Mouse (Mus musculus) stomach, postnatal 0 days (tissue): Measurements from ENCODE around the gene Sox6. TPM values are rescaled to one million over a fixed set of nuclear protein-coding genes. Genes with fewer than 3 reads are reported as not detected.

ENCODE experiments used
- ATAC-seq: fragments of 200-750 bp; cut with Nextera tagmentation; 2 replicates; pipeline ENCODE4 v1.8.0; 2017; ENCODE audit not compliant: low FRiP score, low TSS enrichment
- DNase-seq: peaks from one replicate; pipeline ENCODE4 v3.0.0-alpha.2; 2016; ENCODE audit warnings: low spot score
- H3K27ac ChIP-seq: fragments of 300-500 bp; sonication (generic); replicated peaks from 2 replicates; pipeline ENCODE4 v1.5.1; 2014; ENCODE audit warnings: mild to moderate bottlenecking, control low read depth
- H3K27me3 ChIP-seq: fragments of 300-500 bp; sonication (generic); 2 replicates; pipeline ENCODE4 v1.6.1; 2014; ENCODE audit warnings: low read length; ENCODE audit not compliant: control insufficient read depth, insufficient read depth
- H3K36me3 ChIP-seq: fragments of 300-500 bp; sonication (generic); 2 replicates; pipeline ENCODE4 v1.6.1; 2014; ENCODE audit warnings: low read length, mixed read lengths; ENCODE audit not compliant: control insufficient read depth, insufficient read depth
- H3K4me1 ChIP-seq: fragments of 300-500 bp; sonication (generic); replicated peaks from 2 replicates; pipeline ENCODE4 v1.6.1; 2014; ENCODE audit warnings: antibody characterized with exemption; ENCODE audit not compliant: control insufficient read depth, insufficient read depth
- H3K4me2 ChIP-seq: fragments of 300-500 bp; sonication (generic); replicated peaks from 2 replicates; pipeline ENCODE4 v1.6.1; 2014; ENCODE audit warnings: low read depth, mild to moderate bottlenecking, control low read depth, moderate library complexity
- H3K4me3 ChIP-seq: fragments of 300-500 bp; sonication (generic); 2 replicates; pipeline ENCODE4 v1.5.1; 2014; ENCODE audit warnings: low read depth, low read length, control low read depth
- H3K9ac ChIP-seq: fragments of 300-500 bp; sonication (generic); 2 replicates; pipeline ENCODE4 v1.6.1; 2014; ENCODE audit warnings: mild to moderate bottlenecking, low read length, control low read depth, mixed read lengths
- H3K9me3 ChIP-seq: fragments of 300-500 bp; sonication (generic); 2 replicates; pipeline ENCODE4 v1.6.1; 2016; ENCODE audit warnings: low read length; ENCODE audit not compliant: control insufficient read depth
- CTCF ChIP-seq: IDR thresholded peaks from 2 replicates; pipeline ENCODE4 v1.5.1; 2016; ENCODE audit warnings: antibody characterized with exemption, low read depth, mild to moderate bottlenecking, moderate library complexity
- EP300 ChIP-seq: optimal IDR thresholded peaks from 2 replicates; pipeline ENCODE3; 2016; ENCODE audit warnings: antibody characterized with exemption
- WGBS: fragments of 180-500 bp; shearing (Covaris S2); extraction: QIAGEN DNeasy Blood & Tissue Kit; methylation state at CpG from one replicate; pipeline ENCODE4 v1.1.7; 2014; 5-methylcytosine and 5-hydroxymethylcytosine counted together
- polyA plus RNA-seq: library from polyadenylated mRNA; unstranded; fragments of >200 nt; fragmentation: Nextera tagmentation; extraction: Ambion mirVana; gene quantifications from 2 replicates; pipeline ENCODE4 v1.2.1, GENCODE M21; 2015

Sox6 gene
- polyA plus RNA-seq, 1 experiment from 2014 or later: 28.7 TPM

DNA sequence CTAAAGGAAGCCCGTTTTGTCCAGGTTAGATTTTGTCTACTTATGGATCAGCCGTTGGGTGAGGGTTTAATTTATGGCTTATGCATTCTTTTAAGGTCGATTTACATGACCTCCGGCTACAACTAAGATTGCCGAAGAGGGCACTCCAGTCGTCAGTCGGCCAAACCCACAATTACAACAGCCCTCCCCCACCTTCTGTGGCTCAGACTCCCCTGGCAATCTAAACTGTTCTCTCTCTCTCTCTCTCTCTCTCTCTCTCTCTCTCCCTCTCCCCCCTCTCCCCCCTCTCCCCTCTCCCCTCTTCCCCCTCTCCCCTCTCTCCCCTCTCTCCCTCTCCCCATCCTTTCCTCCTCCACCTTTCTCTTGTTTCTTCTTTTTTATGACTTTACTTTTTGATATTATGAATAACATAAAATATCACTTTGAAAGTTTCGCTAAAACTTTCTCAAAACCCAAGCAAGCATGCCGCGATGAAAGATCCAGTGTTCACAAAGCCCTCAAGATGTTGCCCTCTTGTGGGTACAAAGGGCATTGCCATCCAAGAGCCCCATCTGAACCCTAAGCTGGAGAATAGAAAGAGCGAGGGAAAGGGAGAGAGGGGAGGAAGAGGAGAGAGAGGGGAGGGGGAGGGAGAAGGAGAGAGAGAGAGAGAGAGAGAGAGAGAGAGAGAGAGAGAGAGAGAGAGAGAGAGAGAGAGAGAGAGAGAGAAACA lies 5.8 kb downstream of the Sox6 start:
- H3K27ac ChIP-seq: peak overlapping the region; percentile 84

DNA sequence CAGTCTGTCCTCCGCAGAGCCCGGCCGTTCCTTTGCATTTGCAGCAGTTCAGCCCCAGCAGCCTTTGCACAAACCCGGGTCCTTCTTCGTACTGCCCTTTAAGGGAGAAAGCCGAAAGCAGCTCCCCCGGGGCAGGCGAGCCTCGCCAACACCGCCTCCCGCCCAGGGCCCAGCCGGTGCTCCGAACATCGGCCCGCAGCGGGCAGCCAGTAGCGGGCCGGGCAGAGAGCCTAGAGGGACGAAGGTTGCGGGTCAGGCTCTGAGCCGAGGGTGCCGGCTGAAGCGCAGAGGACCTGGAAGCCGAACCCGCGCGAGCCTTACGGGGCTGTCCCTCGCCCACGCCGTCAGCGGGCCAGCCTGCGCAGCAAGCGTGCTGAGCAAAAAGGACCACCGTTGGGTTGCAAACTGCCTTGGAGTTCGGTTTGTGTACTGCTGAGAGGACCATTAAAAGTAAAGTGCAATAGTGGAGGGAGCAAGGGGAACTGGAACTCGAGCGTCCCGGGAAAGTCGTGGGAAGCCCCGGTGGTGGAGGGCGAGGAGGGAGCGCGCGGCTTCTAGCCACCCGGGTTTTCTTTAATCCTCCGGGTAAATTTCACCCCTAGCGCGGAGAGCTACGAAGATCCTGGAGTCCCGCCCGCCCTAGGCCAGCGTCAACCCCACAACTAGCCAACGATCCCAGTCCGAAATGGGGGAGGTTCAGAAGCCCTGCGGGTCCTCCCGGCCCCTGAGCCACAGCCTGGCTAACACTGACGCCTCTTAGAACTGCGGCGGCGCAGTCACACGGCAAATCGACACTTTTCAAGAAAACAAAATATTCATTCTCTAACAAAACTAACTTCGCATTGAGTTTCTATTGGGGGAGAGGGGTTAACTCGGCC lies 6.6 kb downstream of the Sox6 start:
- H3K27me3 ChIP-seq: no peaks in the 10 kb centered on the region
- peak overlapping the region; percentile 84 for H3K27ac ChIP-seq
- no peaks in the 10 kb centered on the region for H3K36me3 ChIP-seq
- peak overlapping the region; percentile 55 for H3K4me3 ChIP-seq
- H3K9me3 ChIP-seq: no peaks in the 10 kb centered on the region
- DNase-seq: peak; percentile 76
- peak overlapping the region; percentile 99 for H3K4me2 ChIP-seq
- under 1% methylated on average over 65 of the region's 65 CpGs for WGBS
- no peak for TF ChIP-seq CTCF
- TF ChIP-seq EP300: no peak
- no peaks in the 10 kb centered on the region; the same call in none of the 2 replicates for H3K4me1 ChIP-seq
- peak overlapping the region; percentile 74 for H3K9ac ChIP-seq
- peak; percentile 62 for ATAC-seq

More for the DNA sequence above, 5.8 kb downstream of the Sox6 start:
- TF ChIP-seq CTCF: peak; percentile 91
- no peak for TF ChIP-seq EP300
- peak overlapping the region; percentile 74; the same call in 1 of the 2 replicates for H3K9ac ChIP-seq
- DNase-seq (peak; percentile 74), ATAC-seq (no peak; the same call in 1 of the 2 replicates)
- H3K4me3 ChIP-seq: peak overlapping the region; percentile 64
- H3K27me3 ChIP-seq: no peaks in the 10 kb centered on the region; the same call in 1 of the 2 replicates
- H3K9me3 ChIP-seq: no peaks in the 10 kb centered on the region
- H3K4me2 ChIP-seq: peak overlapping the region; percentile 99
- H3K4me1 ChIP-seq: no peaks in the 10 kb centered on the region; the same call in none of the 2 replicates
- no peaks in the 10 kb centered on the region for H3K36me3 ChIP-seq
- 1% methylated on average over 11 of the region's 11 CpGs for WGBS

DNA sequence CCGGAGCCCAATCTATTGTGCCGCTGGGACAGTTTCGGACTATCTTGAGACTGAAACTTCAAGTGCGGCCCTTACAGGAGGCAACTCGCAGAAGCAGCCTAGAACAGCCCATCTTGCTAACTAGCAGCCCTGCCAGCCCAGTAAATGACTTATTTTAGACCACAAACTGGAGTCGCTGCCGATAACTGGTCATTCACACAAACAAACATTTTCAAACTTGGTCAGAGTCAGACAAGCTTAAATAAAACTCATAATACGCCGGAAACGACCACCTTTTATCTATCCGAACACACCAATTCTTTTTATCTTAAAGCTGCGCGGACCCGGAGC lies 7.2 kb downstream of the Sox6 start:
- no peak for ATAC-seq

DNA sequence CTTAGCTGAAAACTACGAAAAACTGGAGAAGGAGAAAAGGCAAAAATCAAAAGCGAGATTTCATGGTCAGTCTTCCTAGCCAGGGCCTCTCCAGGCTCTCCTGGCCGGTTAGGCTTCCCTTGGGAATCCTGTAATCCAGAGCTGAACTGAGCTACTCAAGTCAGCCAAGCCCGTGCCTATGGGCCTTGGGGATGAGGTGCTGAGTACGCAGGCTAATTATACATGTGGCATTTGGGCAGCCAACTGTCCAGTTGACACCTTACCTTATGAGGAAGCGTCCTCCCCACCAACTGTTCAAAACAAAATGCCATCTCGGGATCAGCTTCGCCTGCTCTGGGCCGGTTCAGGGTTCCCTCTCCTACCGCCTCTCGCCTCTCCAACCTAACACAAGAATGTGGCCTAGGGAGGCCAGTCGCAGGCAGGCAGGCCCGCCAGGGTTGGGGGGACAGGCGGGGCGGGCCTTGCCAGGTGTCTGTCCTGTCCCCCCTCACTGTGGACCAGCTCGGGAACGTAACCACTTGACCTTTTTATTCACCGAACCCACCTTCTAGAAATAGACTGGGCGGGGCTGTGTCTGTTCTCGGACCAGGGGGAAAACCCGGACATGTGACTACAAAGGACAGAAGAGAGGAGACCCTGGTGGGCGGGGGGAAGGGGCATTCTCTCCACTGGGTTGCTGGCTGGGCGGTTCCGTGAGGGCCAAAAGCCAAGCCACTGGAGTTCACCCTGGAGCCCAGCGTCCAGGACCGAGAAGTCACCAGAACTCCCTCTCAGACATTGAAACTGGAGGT lies 7.8 kb downstream of the Sox6 start:
- peak overlapping the region; percentile 55 for H3K4me3 ChIP-seq
- ATAC-seq (0 out of 2 replicates have a peak, but pooled peaks have one; percentile 10), DNase-seq (peak; percentile 26)
- H3K9me3 ChIP-seq: no peaks in the 10 kb centered on the region
- peak overlapping the region; percentile 74 for H3K9ac ChIP-seq
- no peaks in the 10 kb centered on the region; the same call in none of the 2 replicates for H3K4me1 ChIP-seq
- no peaks in the 10 kb centered on the region for H3K27me3 ChIP-seq
- H3K27ac ChIP-seq: peak overlapping the region; percentile 84
- H3K36me3 ChIP-seq: no peaks in the 10 kb centered on the region
- TF ChIP-seq CTCF (no peak), EP300 (no peak)
- WGBS: 39% methylated on average over 26 of the region's 26 CpGs
- peak overlapping the region; percentile 99 for H3K4me2 ChIP-seq

More for the DNA sequence above, 7.2 kb downstream of the Sox6 start:
- Histone ChIP-seq H3K4me1 (no peaks in the 10 kb centered on the region; the same call in none of the 2 replicates), H3K27me3 (no peaks in the 10 kb centered on the region), H3K36me3 (no peaks in the 10 kb centered on the region), H3K9ac (peak overlapping the region; percentile 74), H3K9me3 (no peaks in the 10 kb centered on the region), H3K27ac (peak overlapping the region; percentile 84), H3K4me3 (peak overlapping the region; percentile 55), H3K4me2 (peak overlapping the region; percentile 99)
- TF ChIP-seq EP300 (no peak), CTCF (no peak)
- 2% methylated on average over 14 of the region's 14 CpGs for WGBS
- peak; percentile 17 for DNase-seq

DNA sequence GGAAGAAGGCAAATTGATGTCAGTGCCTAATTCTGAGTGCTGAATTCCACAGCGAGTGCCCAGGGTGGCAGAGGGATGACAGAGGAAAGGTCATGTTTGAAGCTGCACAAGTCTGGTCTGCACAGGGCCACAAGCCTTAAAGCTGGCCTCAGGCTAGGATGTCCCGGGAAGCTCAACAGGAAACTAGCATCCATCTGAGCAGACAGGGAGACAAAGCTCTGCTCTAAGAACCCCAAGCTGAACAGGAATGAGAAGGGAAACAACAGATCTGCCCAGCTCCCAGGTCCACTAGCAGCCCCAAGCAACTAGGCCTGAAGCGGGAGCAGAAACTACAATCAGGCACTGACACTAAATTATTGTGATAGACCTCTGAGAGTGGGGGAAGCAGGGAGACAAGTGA lies 8.6 kb downstream of the Sox6 start:
- no peak overlapping the region for H3K27ac ChIP-seq

More for the DNA sequence above, 8.6 kb downstream of the Sox6 start:
- no peaks in the 10 kb centered on the region for H3K9me3 ChIP-seq
- peak overlapping the region; percentile 99; the same call in 1 of the 2 replicates for H3K4me2 ChIP-seq
- TF ChIP-seq EP300 (no peak), CTCF (no peak)
- H3K4me3 ChIP-seq: no peak overlapping the region
- H3K4me1 ChIP-seq: no peaks in the 10 kb centered on the region; the same call in none of the 2 replicates
- no peaks in the 10 kb centered on the region for H3K27me3 ChIP-seq
- no peak for DNase-seq
- 67% methylated on average over 3 of the region's 3 CpGs for WGBS
- ATAC-seq: no peak
- no peaks in the 10 kb centered on the region for H3K36me3 ChIP-seq
- H3K9ac ChIP-seq: no peak overlapping the region
